Mouse (Mus musculus) embryonic facial prominence, embryonic 15.5 days (tissue): Measurements from ENCODE around the gene Gm20696. TPM values are rescaled to one million over a fixed set of nuclear protein-coding genes. Genes with fewer than 3 reads are reported as not detected.

Source experiments
- ATAC-seq: fragments of 200-750 bp; cut with Nextera tagmentation; 2 replicates; pipeline ENCODE4 v1.8.0; 2017; ENCODE audit warnings: low read depth, moderate TSS enrichment; ENCODE audit not compliant: insufficient number of reproducible peaks, low FRiP score, low TSS enrichment
- H3K27ac ChIP-seq: fragments of 300-500 bp; sonication (generic); replicated peaks from 2 replicates; pipeline ENCODE4 v1.5.1; 2015; ENCODE audit warnings: mild to moderate bottlenecking, inconsistent platforms
- H3K27me3 ChIP-seq: fragments of 300-500 bp; sonication (generic); 2 replicates; pipeline ENCODE4 v1.6.1; 2015; ENCODE audit warnings: inconsistent platforms
- H3K36me3 ChIP-seq: fragments of 300-500 bp; sonication (generic); 2 replicates; pipeline ENCODE4 v1.6.1; 2015; ENCODE audit warnings: mild to moderate bottlenecking, inconsistent platforms
- H3K4me1 ChIP-seq: fragments of 300-500 bp; sonication (generic); 2 replicates; pipeline ENCODE4 v1.6.1; 2015; ENCODE audit warnings: inconsistent platforms
- H3K4me2 ChIP-seq: fragments of 300-500 bp; sonication (generic); replicated peaks from 2 replicates; pipeline ENCODE4 v1.6.1; 2015; ENCODE audit warnings: mild to moderate bottlenecking, inconsistent platforms
- H3K4me3 ChIP-seq: fragments of 300-500 bp; sonication (generic); replicated peaks from 2 replicates; pipeline ENCODE4 v1.5.1; 2015; ENCODE audit warnings: mild to moderate bottlenecking, inconsistent platforms
- H3K9ac ChIP-seq: fragments of 300-500 bp; sonication (generic); 2 replicates; pipeline ENCODE4 v1.6.1; 2015; ENCODE audit warnings: inconsistent platforms
- H3K9me3 ChIP-seq: fragments of 300-500 bp; sonication (generic); replicated peaks from 2 replicates; pipeline ENCODE4 v1.6.1; 2016; ENCODE audit warnings: inconsistent platforms
- WGBS: fragments of 180-500 bp; shearing (Covaris S2); methylation state at CpG from one replicate; pipeline ENCODE4 v1.1.7; 2015; 5-methylcytosine and 5-hydroxymethylcytosine counted together
- polyA plus RNA-seq: library from polyadenylated mRNA; unstranded; fragments of >200 nt; fragmentation: Nextera tagmentation; extraction: Ambion mirVana; gene quantifications from 2 replicates; pipeline ENCODE4 v1.2.1, GENCODE M21; 2015

Gm20696 gene
- polyA plus RNA-seq, 1 experiment from 2014 or later = 1.7 TPM

GRCm38 (mm10) chr6:99297535-99297934 lies 369.1 kb downstream of the Gm20696 start:
- H3K36me3 ChIP-seq = no peaks in the 10 kb centered on the region
- no peaks in the 10 kb centered on the region for H3K27me3 ChIP-seq
- no peaks in the 10 kb centered on the region for H3K9me3 ChIP-seq
- no peak overlapping the region for H3K27ac ChIP-seq
- no peak overlapping the region for H3K4me3 ChIP-seq
- 81% methylated on average over 5 of the region's 5 CpGs for WGBS
- no peak for ATAC-seq
- H3K9ac ChIP-seq = no peak overlapping the region
- no peak overlapping the region for H3K4me2 ChIP-seq
- H3K4me1 ChIP-seq = 0 out of 2 replicates have a peak, but pooled peaks cover 6% of the 10 kb centered on the region

DNA sequence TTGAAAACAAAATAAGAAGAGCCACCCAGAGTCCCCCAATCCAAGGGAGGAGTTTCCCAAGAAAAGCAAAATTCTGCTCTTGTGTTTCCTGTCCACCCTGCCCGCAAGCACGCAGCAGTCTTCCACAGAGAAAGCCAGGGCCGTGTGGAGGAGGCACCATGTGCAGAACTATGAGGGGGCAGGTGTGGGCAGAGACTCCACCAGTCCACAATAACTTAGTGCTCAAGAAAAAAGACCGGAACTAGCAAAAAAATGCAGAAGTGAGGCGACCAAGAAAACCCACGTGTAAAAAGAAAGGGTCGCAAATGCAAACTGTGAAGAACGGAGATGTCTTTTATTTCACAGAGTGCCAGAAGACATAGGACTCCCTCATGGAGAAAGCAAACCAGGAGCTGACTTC lies 371.1 kb downstream of the Gm20696 start:
- H3K27me3 ChIP-seq = no peaks in the 10 kb centered on the region
- H3K9me3 ChIP-seq = no peaks in the 10 kb centered on the region
- no peak overlapping the region for H3K4me2 ChIP-seq
- H3K36me3 ChIP-seq = no peaks in the 10 kb centered on the region
- no peak for ATAC-seq
- no peak overlapping the region for H3K27ac ChIP-seq
- 78% methylated on average over 8 of the region's 8 CpGs for WGBS
- H3K4me1 ChIP-seq = 0 out of 2 replicates have a peak, but pooled peaks cover 6% of the 10 kb centered on the region
- no peak overlapping the region for H3K9ac ChIP-seq
- H3K4me3 ChIP-seq = no peak overlapping the region

- H3K9me3 ChIP-seq = no peaks in the 10 kb centered on the region
- H3K4me1 ChIP-seq = peaks cover 3% of the 10 kb centered on the region; the same call in 1 of the 2 replicates
- no peak for ATAC-seq
- H3K27ac ChIP-seq = no peak overlapping the region
- no peak overlapping the region for H3K4me3 ChIP-seq
- H3K4me2 ChIP-seq = no peak overlapping the region
- H3K27me3 ChIP-seq = no peaks in the 10 kb centered on the region
- H3K36me3 ChIP-seq = no peaks in the 10 kb centered on the region
- WGBS = 66% methylated on average over 4 of the region's 4 CpGs
- no peak overlapping the region for H3K9ac ChIP-seq
These were observed 377.4 kb downstream of the Gm20696 start for GRCm38 (mm10) chr6:99289220-99289619.

DNA sequence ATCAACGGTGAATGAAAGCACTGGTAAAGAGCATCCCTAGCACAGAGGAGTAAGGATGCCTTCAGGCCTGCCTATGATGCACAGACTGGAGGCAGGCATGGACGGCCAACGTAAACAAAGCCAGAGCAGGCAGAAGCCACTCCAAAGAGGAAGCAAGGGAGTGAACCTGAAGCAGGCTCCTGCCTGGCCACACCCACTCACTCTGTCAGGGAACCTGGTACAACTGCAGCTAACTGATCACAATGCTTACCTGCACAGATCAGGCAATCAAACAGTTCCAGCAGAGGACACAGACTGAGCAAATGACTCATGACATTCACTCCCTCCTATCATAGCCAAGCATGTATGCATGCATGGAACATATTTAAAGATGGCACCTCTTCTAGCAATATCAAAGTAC lies 381.6 kb downstream of the Gm20696 start:
- Histone ChIP-seq H3K4me3 (no peak overlapping the region), H3K27ac (no peak overlapping the region), H3K9me3 (no peaks in the 10 kb centered on the region), H3K4me1 (peaks cover 11% of the 10 kb centered on the region), H3K27me3 (no peaks in the 10 kb centered on the region), H3K4me2 (no peak overlapping the region), H3K9ac (no peak overlapping the region), H3K36me3 (no peaks in the 10 kb centered on the region)
- WGBS = 60% methylated on average over 3 of the region's 3 CpGs
- no peak for ATAC-seq

- Histone ChIP-seq H3K4me1 (peaks cover 11% of the 10 kb centered on the region), H3K27me3 (no peaks in the 10 kb centered on the region), H3K4me2 (no peak overlapping the region), H3K9me3 (no peaks in the 10 kb centered on the region), H3K36me3 (no peaks in the 10 kb centered on the region), H3K4me3 (no peak overlapping the region), H3K27ac (no peak overlapping the region), H3K9ac (no peak overlapping the region)
- no peak for ATAC-seq
- WGBS = 65% methylated on average over 4 of the region's 4 CpGs
These were observed 382.6 kb downstream of the Gm20696 start for GRCm38 (mm10) chr6:99284019-99284418.

DNA sequence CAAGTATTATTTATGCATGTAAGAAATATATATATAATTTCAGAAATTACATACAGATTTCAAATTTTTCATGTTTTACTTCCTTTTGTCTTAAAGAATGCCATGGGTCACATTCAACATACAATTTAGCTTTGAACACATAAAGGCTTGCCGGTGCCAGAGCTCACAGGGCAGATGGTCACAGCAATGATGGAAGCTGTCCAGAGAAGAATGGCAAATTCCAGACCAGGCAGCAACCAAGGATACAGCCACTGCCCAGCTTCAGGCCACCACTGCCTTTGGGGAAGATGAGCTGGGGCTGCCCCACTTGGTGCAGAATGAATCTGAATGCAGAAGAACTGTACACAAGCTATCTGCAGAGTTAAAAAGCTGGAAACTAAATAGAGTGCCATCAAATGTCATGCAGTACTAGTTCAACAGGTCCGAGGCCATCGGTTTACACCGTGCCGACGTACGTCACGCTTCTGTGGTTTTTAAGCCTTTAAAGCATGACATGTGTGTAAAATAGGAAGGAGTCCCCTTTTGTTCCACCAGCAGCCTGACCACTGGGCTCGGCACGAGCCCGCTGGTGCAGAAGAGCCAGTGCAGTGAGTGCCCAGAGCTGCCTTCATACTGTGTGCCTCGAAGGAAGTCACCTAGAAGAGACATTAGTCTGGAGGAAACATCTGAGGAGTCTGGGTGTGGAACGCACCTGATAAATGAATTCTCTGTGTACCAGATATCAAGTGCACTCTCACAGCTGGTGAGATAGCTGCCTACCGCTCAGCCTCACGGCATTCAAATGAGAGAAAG lies 383.5 kb downstream of the Gm20696 start:
- ATAC-seq = no peak
- Histone ChIP-seq H3K36me3 (no peaks in the 10 kb centered on the region), H3K27me3 (no peaks in the 10 kb centered on the region), H3K9me3 (no peaks in the 10 kb centered on the region), H3K4me2 (no peak overlapping the region), H3K4me3 (no peak overlapping the region), H3K9ac (no peak overlapping the region), H3K27ac (no peak overlapping the region), H3K4me1 (peaks cover 11% of the 10 kb centered on the region)
- 62% methylated on average over 15 of the region's 15 CpGs for WGBS

- H3K27ac ChIP-seq = no peak overlapping the region
- peaks cover 11% of the 10 kb centered on the region for H3K4me1 ChIP-seq
- WGBS = 89% methylated on average over 9 of the region's 9 CpGs
- H3K9ac ChIP-seq = no peak overlapping the region
- ATAC-seq = no peak
- H3K4me3 ChIP-seq = no peak overlapping the region
- H3K36me3 ChIP-seq = no peaks in the 10 kb centered on the region
- H3K27me3 ChIP-seq = 0 out of 2 replicates have a peak, but pooled peaks cover 4% of the 10 kb centered on the region
- no peaks in the 10 kb centered on the region for H3K9me3 ChIP-seq
- no peak overlapping the region for H3K4me2 ChIP-seq
These were observed 385.2 kb downstream of the Gm20696 start for GRCm38 (mm10) chr6:99281433-99281832.

DNA sequence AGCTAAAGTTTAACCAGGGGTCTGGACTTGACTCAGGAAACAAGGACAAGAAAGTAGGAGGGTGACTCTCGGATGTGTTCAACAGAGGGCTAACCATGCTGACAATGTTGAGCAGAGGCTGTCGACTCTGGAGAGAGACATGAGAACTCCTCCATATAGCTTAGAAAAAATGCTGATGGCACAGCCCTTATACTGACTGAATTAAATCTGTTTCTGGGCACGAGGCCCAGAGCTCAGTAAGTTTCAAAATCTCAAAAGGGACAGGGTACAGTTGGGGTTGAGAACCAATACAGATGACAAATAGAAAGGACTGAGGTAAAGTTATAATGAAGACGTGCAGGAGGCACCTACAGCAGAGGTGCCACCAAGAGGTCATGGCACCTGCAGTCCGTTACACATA lies 386.0 kb downstream of the Gm20696 start:
- no peak for ATAC-seq

DNA sequence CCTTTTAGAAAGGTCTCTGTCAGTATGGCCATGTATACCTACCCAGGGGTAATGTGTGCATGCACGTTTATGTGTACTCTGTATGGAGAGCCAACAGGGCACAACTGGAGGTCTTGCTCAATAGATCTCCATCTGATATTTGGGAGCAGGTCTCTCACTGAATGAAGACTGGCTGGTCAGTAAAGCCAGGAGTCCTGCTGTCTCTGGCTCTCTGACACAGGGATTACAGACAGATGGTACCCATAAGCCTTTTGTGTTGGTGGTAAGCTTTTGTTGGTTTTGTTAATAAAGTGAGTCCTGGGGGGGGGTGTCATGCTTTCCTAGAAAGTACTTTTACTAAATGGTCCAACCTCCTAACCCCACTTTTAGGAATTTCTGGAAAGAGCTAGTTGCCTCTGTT lies 389.3 kb downstream of the Gm20696 start:
- Histone ChIP-seq H3K4me2 (no peak overlapping the region), H3K4me1 (no peaks in the 10 kb centered on the region), H3K27ac (no peak overlapping the region), H3K9me3 (no peaks in the 10 kb centered on the region), H3K9ac (no peak overlapping the region), H3K4me3 (no peak overlapping the region), H3K27me3 (0 out of 2 replicates have a peak, but pooled peaks cover 4% of the 10 kb centered on the region), H3K36me3 (no peaks in the 10 kb centered on the region)
- no peak for ATAC-seq
- 95% methylated on average over 1 of the region's 1 CpGs for WGBS

More for the DNA sequence above, 386.0 kb downstream of the Gm20696 start:
- Histone ChIP-seq H3K36me3 (no peaks in the 10 kb centered on the region), H3K27me3 (0 out of 2 replicates have a peak, but pooled peaks cover 4% of the 10 kb centered on the region), H3K9me3 (no peaks in the 10 kb centered on the region), H3K4me1 (peaks cover 11% of the 10 kb centered on the region), H3K4me3 (no peak overlapping the region), H3K27ac (no peak overlapping the region), H3K4me2 (no peak overlapping the region), H3K9ac (no peak overlapping the region)
- 61% methylated on average over 5 of the region's 5 CpGs for WGBS

GRCm38 (mm10) chr6:99276297-99276653 lies 390.3 kb downstream of the Gm20696 start:
- Histone ChIP-seq H3K36me3 (no peaks in the 10 kb centered on the region), H3K27ac (no peak overlapping the region), H3K9ac (no peak overlapping the region), H3K27me3 (0 out of 2 replicates have a peak, but pooled peaks cover 4% of the 10 kb centered on the region), H3K9me3 (no peaks in the 10 kb centered on the region), H3K4me3 (no peak overlapping the region), H3K4me2 (no peak overlapping the region), H3K4me1 (peaks cover 8% of the 10 kb centered on the region; the same call in 1 of the 2 replicates)
- no peak for ATAC-seq
- 83% methylated on average over 7 of the region's 7 CpGs for WGBS

- Histone ChIP-seq H3K27me3 (0 out of 2 replicates have a peak, but pooled peaks cover 4% of the 10 kb centered on the region), H3K4me2 (no peak overlapping the region), H3K36me3 (no peaks in the 10 kb centered on the region), H3K4me3 (no peak overlapping the region), H3K9ac (no peak overlapping the region), H3K27ac (no peak overlapping the region), H3K9me3 (no peaks in the 10 kb centered on the region), H3K4me1 (peaks cover 15% of the 10 kb centered on the region; the same call in 1 of the 2 replicates)
- no peak for ATAC-seq
- 45% methylated on average over 21 of the region's 21 CpGs for WGBS
These were observed 391.0 kb downstream of the Gm20696 start for GRCm38 (mm10) chr6:99275381-99276296.
